Mouse (Mus musculus) heart, postnatal 0 days (tissue): ENCODE data around the gene Fam171a1. TPM values are rescaled to one million over a fixed set of nuclear protein-coding genes. Genes with fewer than 3 reads are reported as not detected.

Source experiments
- ATAC-seq: fragments of 200-750 bp; cut with Nextera tagmentation; 2 replicates; pipeline ENCODE4 v1.8.0; 2017; ENCODE audit warnings: low read depth, moderate number of reproducible peaks, moderate library complexity; ENCODE audit not compliant: insufficient read depth
- DNase-seq: peaks from one replicate; pipeline ENCODE4 v3.0.0-alpha.2; 2016; ENCODE audit warnings: low spot score
- H3K27ac ChIP-seq: fragments of 300-500 bp; sonication (generic); 2 replicates; pipeline ENCODE4 v1.5.1; 2014; ENCODE audit warnings: low read depth, mild to moderate bottlenecking
- H3K27me3 ChIP-seq: fragments of 300-500 bp; sonication (generic); 2 replicates; pipeline ENCODE4 v1.6.1; 2014; ENCODE audit warnings: low read length, mixed read lengths; ENCODE audit not compliant: control insufficient read depth, insufficient read depth
- H3K36me3 ChIP-seq: fragments of 300-500 bp; sonication (generic); replicated peaks from 2 replicates; pipeline ENCODE4 v1.6.1; 2014; ENCODE audit warnings: low read length, mixed read lengths; ENCODE audit not compliant: control insufficient read depth, insufficient read depth
- H3K4me1 ChIP-seq: fragments of 300-500 bp; sonication (generic); 2 replicates; pipeline ENCODE4 v1.6.1; 2014; ENCODE audit warnings: antibody characterized with exemption; ENCODE audit not compliant: control insufficient read depth, insufficient read depth
- H3K4me2 ChIP-seq: fragments of 300-500 bp; sonication (generic); 2 replicates; pipeline ENCODE4 v1.6.1; 2014; ENCODE audit warnings: low read depth, mild to moderate bottlenecking, low read length, moderate library complexity
- H3K4me3 ChIP-seq: fragments of 300-500 bp; sonication (generic); 2 replicates; pipeline ENCODE4 v1.5.1; 2014; ENCODE audit warnings: low read depth, low read length
- H3K9ac ChIP-seq: fragments of 300-500 bp; sonication (generic); replicated peaks from 2 replicates; pipeline ENCODE4 v1.6.1; 2014; ENCODE audit warnings: low read depth, low read length, mixed read lengths
- H3K9me3 ChIP-seq: fragments of 300-500 bp; sonication (generic); replicated peaks from 2 replicates; pipeline ENCODE4 v1.6.1; 2016; ENCODE audit warnings: low read length; ENCODE audit not compliant: control insufficient read depth
- CTCF ChIP-seq: IDR thresholded peaks from 2 replicates; pipeline ENCODE4 v1.5.1; 2016; ENCODE audit warnings: antibody characterized with exemption, control low read depth, low read depth
- EP300 ChIP-seq: IDR thresholded peaks from 2 replicates; pipeline ENCODE4 v1.6.1; 2016; ENCODE audit warnings: antibody characterized with exemption, low read depth
- WGBS: fragments of 180-500 bp; shearing (Covaris S2); extraction: QIAGEN DNeasy Blood & Tissue Kit; methylation state at CpG from one replicate; pipeline ENCODE4 v1.1.7; 2014; 5-methylcytosine and 5-hydroxymethylcytosine counted together
- polyA plus RNA-seq: library from polyadenylated mRNA; unstranded; fragments of >200 nt; fragmentation: Nextera tagmentation; extraction: Ambion mirVana; gene quantifications from 2 replicates; pipeline ENCODE4 v1.2.1, GENCODE M21; 2015
- total RNA-seq: library from RNA; depleted of rRNA; stranded (reverse); fragments of >200 nt; gene quantifications from 2 replicates; pipeline ENCODE4 v1.2.3, GENCODE M21; 2014; ENCODE audit warnings: low replicate concordance

The Fam171a1 gene
- total and polyA plus RNA-seq, 2 experiments from 2014 or later = 15.4 to 28.1 TPM

- Histone ChIP-seq H3K27ac (0 out of 2 replicates have a peak overlapping the region, but pooled peaks have one; percentile 0), H3K4me1 (peaks cover 21% of the 10 kb centered on the region; the same call in 1 of the 2 replicates), H3K36me3 (no peaks in the 10 kb centered on the region), H3K27me3 (no peaks in the 10 kb centered on the region), H3K4me2 (no peak overlapping the region), H3K9ac (no peak overlapping the region), H3K4me3 (no peak overlapping the region), H3K9me3 (no peaks in the 10 kb centered on the region)
- TF ChIP-seq CTCF (no peak), EP300 (no peak)
- DNase-seq (no peak), ATAC-seq (no peak)
- 80% methylated on average over 2 of the region's 2 CpGs for WGBS
These were observed 41.0 kb downstream of the Fam171a1 start for GRCm38 (mm10) chr2:3154986-3155385.

DNA sequence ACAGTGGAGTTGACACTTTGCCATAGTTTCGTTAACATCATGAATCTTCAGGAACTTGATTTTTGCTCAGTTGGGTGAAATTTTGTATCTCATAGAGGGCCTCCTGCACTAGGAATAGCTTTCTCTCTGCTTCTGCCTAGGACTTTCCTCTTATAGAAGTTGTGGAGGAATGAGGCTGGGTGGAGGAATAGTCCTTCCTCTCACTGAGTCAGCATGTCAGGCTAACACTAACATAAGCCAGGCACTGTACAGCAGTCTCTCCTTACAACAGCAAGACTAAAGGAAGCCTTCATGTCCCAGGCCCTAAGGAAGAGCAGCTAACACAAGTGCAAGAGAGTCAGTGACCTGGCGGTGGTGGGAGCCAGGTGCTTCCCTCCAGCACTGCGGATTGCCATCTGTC is 43.0 kb downstream of the Fam171a1 start:
- ATAC-seq = no peak
- H3K9ac ChIP-seq = no peak overlapping the region

GRCm38 (mm10) chr2:3157661-3158344 is 43.8 kb downstream of the Fam171a1 start:
- Histone ChIP-seq H3K27me3 (no peaks in the 10 kb centered on the region), H3K27ac (no peak overlapping the region), H3K4me1 (peaks cover 21% of the 10 kb centered on the region; the same call in 1 of the 2 replicates), H3K9ac (no peak overlapping the region), H3K9me3 (no peaks in the 10 kb centered on the region), H3K36me3 (no peaks in the 10 kb centered on the region), H3K4me3 (no peak overlapping the region), H3K4me2 (no peak overlapping the region)
- TF ChIP-seq CTCF = no peak
- no peak for TF ChIP-seq EP300
- DNase-seq (no peak), ATAC-seq (no peak)
- 70% methylated on average over 10 of the region's 10 CpGs for WGBS

More for the DNA sequence above, 43.0 kb downstream of the Fam171a1 start:
- Histone ChIP-seq H3K4me2 (no peak overlapping the region), H3K27me3 (no peaks in the 10 kb centered on the region), H3K4me3 (no peak overlapping the region), H3K27ac (no peak overlapping the region), H3K9me3 (no peaks in the 10 kb centered on the region), H3K36me3 (no peaks in the 10 kb centered on the region), H3K4me1 (peaks cover 21% of the 10 kb centered on the region; the same call in 1 of the 2 replicates)
- TF ChIP-seq EP300 (no peak), CTCF (no peak)
- WGBS = 85% methylated on average over 3 of the region's 3 CpGs
- no peak for DNase-seq

- H3K9ac ChIP-seq = no peak overlapping the region
- TF ChIP-seq CTCF (no peak), EP300 (no peak)
- H3K4me2 ChIP-seq = no peak overlapping the region
- no peaks in the 10 kb centered on the region for H3K36me3 ChIP-seq
- H3K4me1 ChIP-seq = peaks cover 21% of the 10 kb centered on the region; the same call in 1 of the 2 replicates
- H3K4me3 ChIP-seq = no peak overlapping the region
- DNase-seq = no peak
- no peak for ATAC-seq
- no peaks in the 10 kb centered on the region for H3K9me3 ChIP-seq
- H3K27ac ChIP-seq = no peak overlapping the region
- H3K27me3 ChIP-seq = no peaks in the 10 kb centered on the region
- WGBS = 64% methylated on average over 8 of the region's 8 CpGs
These were observed 44.8 kb downstream of the Fam171a1 start for GRCm38 (mm10) chr2:3158682-3159412.

DNA sequence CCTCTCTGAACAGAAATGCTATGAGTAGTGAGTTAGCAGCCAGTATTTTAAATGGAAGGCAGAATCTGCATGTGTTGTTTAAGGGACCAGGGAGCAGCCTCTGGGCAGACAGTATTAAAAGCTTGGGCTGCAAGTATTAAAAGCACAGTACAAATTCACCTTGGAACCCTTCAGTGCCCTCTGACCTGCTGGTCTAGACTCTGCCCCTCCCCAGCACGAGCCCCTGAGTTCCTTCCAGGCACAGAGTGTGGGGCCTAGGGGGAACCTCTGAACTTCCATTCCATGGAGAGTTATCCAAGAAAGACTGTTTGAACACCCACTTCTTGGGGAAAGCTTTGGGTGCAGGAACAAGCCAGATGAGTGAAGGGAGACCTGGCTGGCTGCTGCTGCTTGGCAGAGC is 47.6 kb downstream of the Fam171a1 start:
- Histone ChIP-seq H3K27ac (no peak overlapping the region), H3K4me3 (no peak overlapping the region), H3K9me3 (no peaks in the 10 kb centered on the region), H3K4me1 (peaks cover 14% of the 10 kb centered on the region; the same call in 1 of the 2 replicates), H3K4me2 (no peak overlapping the region), H3K27me3 (no peaks in the 10 kb centered on the region), H3K9ac (no peak overlapping the region), H3K36me3 (no peaks in the 10 kb centered on the region)
- no peak for ATAC-seq
- no peak for DNase-seq
- WGBS = 63% methylated on average over 1 of the region's 1 CpGs
- TF ChIP-seq CTCF = no peak
- no peak for TF ChIP-seq EP300
